Mouse (Mus musculus) cortical plate, adult 2 months (tissue): ENCODE data around the gene Ano6.

Experiments
- CTCF ChIP-seq: fragments of 200-500 bp; IDR thresholded peaks from 2 replicates; pipeline ENCODE4 v1.5.1; 2011; ENCODE audit warnings: mild to moderate bottlenecking, control low read depth, low read length; ENCODE audit not compliant: insufficient read depth; ENCODE audit errors: extremely low read depth
- POLR2A ChIP-seq: fragments of 200-500 bp; IDR thresholded peaks from 2 replicates; pipeline ENCODE4 v1.6.1; 2011; ENCODE audit warnings: mild to moderate bottlenecking, low read length, control low read depth; ENCODE audit not compliant: insufficient read depth; ENCODE audit errors: extremely low read depth

DNA sequence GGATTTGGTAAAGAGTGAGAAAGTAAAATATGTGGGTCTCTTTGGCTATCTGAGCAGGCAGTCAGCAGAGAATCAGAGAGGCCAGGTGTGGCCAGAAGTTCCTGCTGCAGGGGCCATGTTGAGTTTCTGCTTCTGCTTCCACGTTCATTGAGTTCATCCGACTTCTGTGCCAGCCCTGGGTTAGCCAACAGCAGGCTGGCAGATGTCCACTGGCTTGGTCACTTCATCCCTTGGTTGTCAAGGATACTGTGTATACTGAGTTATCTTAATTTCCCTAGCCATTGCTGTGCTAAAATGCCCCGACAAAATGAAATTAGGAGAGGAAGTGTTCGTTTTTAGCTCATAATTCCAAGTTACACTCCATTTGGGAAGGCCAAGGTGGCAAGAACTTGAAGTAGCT lies 21.1 kb upstream of the Ano6 start:
- TF ChIP-seq CTCF (no peak), POLR2A (no peak)
